Mouse (Mus musculus) CD4-positive, CD25-positive, alpha-beta regulatory T cell, adult 4 months (primary cell): ENCODE data around the gene R3hdm1. TPM values are rescaled to one million over a fixed set of nuclear protein-coding genes. Genes with fewer than 3 reads are reported as not detected.
A peak's percentile ranks its signal among the peaks of the same experiment; 100 is the strongest.

Source experiments
- ATAC-seq: one replicate; pipeline ENCODE4 v1.8.0; 2017
- polyA plus RNA-seq, 2 experiments: library from polyadenylated mRNA; unstranded; fragments of 100-300 nt; shearing (Covaris generic); gene quantifications; one replicate each; pipeline ENCODE4 v1.2.1; 2017

The R3hdm1 gene
- polyA plus RNA-seq: 100 to 1,000 TPM; 121 to 143 TPM

GRCm38 (mm10) chr1:128102641-128103461, at the start of gene R3hdm1, which contains the start of gene Zranb3:
TSS of gene R3hdm1 (plus strand) at chr1:128103301.
TSS of gene Zranb3 (minus strand) at chr1:128103047.
- peak; percentile 83 for ATAC-seq

- peak; percentile 53 for ATAC-seq
These were observed 45.8 kb upstream of the R3hdm1 start for GRCm38 (mm10) chr1:128057269-128057668.

- peak; percentile 39 for ATAC-seq
These were observed 44.5 kb upstream of the R3hdm1 start for GRCm38 (mm10) chr1:128058625-128059024.

- ATAC-seq: no peak
These were observed 42.3 kb upstream of the R3hdm1 start for GRCm38 (mm10) chr1:128060655-128061344.

GRCm38 (mm10) chr1:128061401-128061800, 41.7 kb upstream of the R3hdm1 start:
- no peak for ATAC-seq

GRCm38 (mm10) chr1:128062167-128062566, 40.9 kb upstream of the R3hdm1 start:
- ATAC-seq: no peak

GRCm38 (mm10) chr1:128064716-128065115, 38.4 kb upstream of the R3hdm1 start:
- ATAC-seq: no peak

- ATAC-seq: no peak
These were observed 34.1 kb upstream of the R3hdm1 start for GRCm38 (mm10) chr1:128068945-128069397.

GRCm38 (mm10) chr1:128070003-128070402, 33.1 kb upstream of the R3hdm1 start:
- ATAC-seq: no peak

- ATAC-seq: no peak
These were observed 30.1 kb upstream of the R3hdm1 start for GRCm38 (mm10) chr1:128073051-128073450.

GRCm38 (mm10) chr1:128076791-128077479, 26.2 kb upstream of the R3hdm1 start:
- peak; percentile 93 for ATAC-seq

GRCm38 (mm10) chr1:128077788-128078187, 25.3 kb upstream of the R3hdm1 start:
- ATAC-seq: no peak

- ATAC-seq: no peak
These were observed 24.5 kb upstream of the R3hdm1 start for GRCm38 (mm10) chr1:128078646-128079045.

GRCm38 (mm10) chr1:128080936-128081696, 22.0 kb upstream of the R3hdm1 start:
- ATAC-seq: no peak

- ATAC-seq: no peak
These were observed 21.2 kb upstream of the R3hdm1 start for GRCm38 (mm10) chr1:128081873-128082272.

- ATAC-seq: no peak
These were observed 20.3 kb upstream of the R3hdm1 start for GRCm38 (mm10) chr1:128082800-128083199.

- no peak for ATAC-seq
These were observed 8.4 kb upstream of the R3hdm1 start for GRCm38 (mm10) chr1:128094686-128095085.

- no peak for ATAC-seq
These were observed 4.8 kb upstream of the R3hdm1 start for GRCm38 (mm10) chr1:128098309-128098708.

GRCm38 (mm10) chr1:128102251-128102640, 855 bp upstream of the R3hdm1 start:
- ATAC-seq: peak; percentile 37

- no peak for ATAC-seq
These were observed 503 bp downstream of the R3hdm1 start for GRCm38 (mm10) chr1:128103520-128104088.

- ATAC-seq: no peak
These were observed 18.0 kb downstream of the R3hdm1 start for GRCm38 (mm10) chr1:128120913-128121627.
